ENCODE assay signal across 10 mouse cellular contexts in genomic region chr4:143151267-143151666, GRCm38 (mm10).
DNase-seq lines count a peak whose midpoint lies in the region; ATAC-seq and TF ChIP-seq lines count a peak whose summit lies in the region.
"Had no signal": no experiment of that assay in that cellular context is flagged by ENCODE, and none has a peak within 500 bp of the region (broad histone marks: within the 10 kb centered on the region; RNA-seq: fewer than 3 reads in every experiment).

No protein-coding gene starts in this region.

- no peak overlapping the region for H3K4me3 ChIP-seq in kidney, embryonic 15.5 days (replicated peaks)
- H3K4me3 ChIP-seq in E14TG2a.4 (replicated peaks; ENCODE audit: low read length), result no peak overlapping the region
- no peak overlapping the region for H3K4me3 ChIP-seq in stomach, embryonic 16.5 days (replicated peaks; ENCODE audit: low read length)
- H3K4me3 ChIP-seq in hindbrain, embryonic 14.5 days (replicated peaks; ENCODE audit: low read length), result no peak overlapping the region
- H3K4me3 ChIP-seq: embryonic facial prominence, embryonic 15.5 days; liver, embryonic 15.5 days had no signal

- H3K4me1 ChIP-seq in kidney, embryonic 15.5 days, result peaks cover 32% of the 10 kb centered on the region
- H3K4me1 ChIP-seq in E14TG2a.4 (replicated peaks; ENCODE audit: low read depth, low read length), result peaks cover 29% of the 10 kb centered on the region
- H3K4me1 ChIP-seq in stomach, embryonic 16.5 days (ENCODE audit: control insufficient read depth, insufficient read depth, low read length), result peaks cover 24% of the 10 kb centered on the region
- no peaks in the 10 kb centered on the region; the same call in 1 of the 2 replicates for H3K4me1 ChIP-seq in hindbrain, embryonic 14.5 days (replicated peaks; ENCODE audit: control insufficient read depth, insufficient read depth, low read length)

- no peaks in the 10 kb centered on the region for H3K36me3 ChIP-seq in kidney, embryonic 15.5 days
- peaks cover 9% of the 10 kb centered on the region for H3K36me3 ChIP-seq in E14TG2a.4 (ENCODE audit: insufficient read depth, low read length)
- H3K36me3 ChIP-seq in stomach, embryonic 16.5 days (ENCODE audit: control insufficient read depth, insufficient read depth, low read length), result no peaks in the 10 kb centered on the region
- no peaks in the 10 kb centered on the region for H3K36me3 ChIP-seq in hindbrain, embryonic 14.5 days (replicated peaks; ENCODE audit: control insufficient read depth, insufficient read depth)
- H3K36me3 ChIP-seq: embryonic facial prominence, embryonic 15.5 days; liver, embryonic 15.5 days had no signal

- no peak for ATAC-seq in kidney, embryonic 15.5 days (replicated peaks; ENCODE audit: low FRiP score)
- ATAC-seq in stomach, embryonic 16.5 days (ENCODE audit: insufficient read depth, low FRiP score), result no peak
- ATAC-seq in hindbrain, embryonic 14.5 days (ENCODE audit: low FRiP score), result no peak

- no peak overlapping the region for H3K27ac ChIP-seq in kidney, embryonic 15.5 days
- peak overlapping the region; percentile 74 for H3K27ac ChIP-seq in stomach, embryonic 16.5 days (ENCODE audit: low read length)
- no peak overlapping the region for H3K27ac ChIP-seq in hindbrain, embryonic 14.5 days
- H3K27ac ChIP-seq: embryonic facial prominence, embryonic 15.5 days; liver, embryonic 15.5 days had no signal

- 70% methylated on average over 1 of the region's 1 CpGs for WGBS in kidney, embryonic 15.5 days
- 75% methylated on average over 1 of the region's 1 CpGs for WGBS in stomach, embryonic 16.5 days
- 88% methylated on average over 1 of the region's 1 CpGs for WGBS in hindbrain, embryonic 14.5 days

- no peak overlapping the region for H3K9ac ChIP-seq in kidney, embryonic 15.5 days
- H3K9ac ChIP-seq in stomach, embryonic 16.5 days (ENCODE audit: low read length), result no peak overlapping the region
- H3K9ac ChIP-seq in hindbrain, embryonic 14.5 days, result no peak overlapping the region
- H3K9ac ChIP-seq: embryonic facial prominence, embryonic 15.5 days; liver, embryonic 15.5 days had no signal

- peak; percentile 38 for DNase-seq in kidney, adult 18-20 months
- peak; percentile 71 for DNase-seq in adrenal gland, postnatal 10 days
- peak; percentile 36 to 76 for DNase-seq in kidney, postnatal 36 days
- DNase-seq in layer of hippocampus, postnatal 36 days, result no peak
- DNase-seq in hindbrain, embryonic 14.5 days (ENCODE audit: low spot score), result no peak

- no peaks in the 10 kb centered on the region for H3K27me3 ChIP-seq in kidney, embryonic 15.5 days
- H3K27me3 ChIP-seq in E14TG2a.4 (ENCODE audit: insufficient read depth, low read length), result no peaks in the 10 kb centered on the region
- H3K27me3 ChIP-seq in stomach, embryonic 16.5 days (ENCODE audit: control insufficient read depth, insufficient read depth, low read length), result no peaks in the 10 kb centered on the region
- H3K27me3 ChIP-seq in hindbrain, embryonic 14.5 days (ENCODE audit: control insufficient read depth, insufficient read depth, low read length), result no peaks in the 10 kb centered on the region
- H3K27me3 ChIP-seq: embryonic facial prominence, embryonic 15.5 days; liver, embryonic 15.5 days had no signal

- TF ChIP-seq CTCF in E14TG2a.4 (conservative IDR thresholded peaks at IDR 0.05; ENCODE audit: low read length), result peak; percentile 68

- no peaks in the 10 kb centered on the region for H3K9me3 ChIP-seq in kidney, embryonic 15.5 days (replicated peaks)
- H3K9me3 ChIP-seq in E14TG2a.4 (ENCODE audit: low read length), result no peaks in the 10 kb centered on the region
- no peaks in the 10 kb centered on the region for H3K9me3 ChIP-seq in stomach, embryonic 16.5 days (replicated peaks; ENCODE audit: control insufficient read depth, low read length)
- H3K9me3 ChIP-seq in hindbrain, embryonic 14.5 days (ENCODE audit: control insufficient read depth, low read length), result no peaks in the 10 kb centered on the region
- H3K9me3 ChIP-seq: embryonic facial prominence, embryonic 15.5 days; liver, embryonic 15.5 days had no signal

- H3K4me2 ChIP-seq in kidney, embryonic 15.5 days, result no peak overlapping the region
- H3K4me2 ChIP-seq in stomach, embryonic 16.5 days (ENCODE audit: low read depth, low read length), result 0 out of 2 replicates have a peak overlapping the region, but pooled peaks have one; percentile 11
- H3K4me2 ChIP-seq in hindbrain, embryonic 14.5 days (replicated peaks), result no peak overlapping the region
- H3K4me2 ChIP-seq: embryonic facial prominence, embryonic 15.5 days; liver, embryonic 15.5 days had no signal

Comparison
In these comparisons a context has a peak if more than half of its experiments do, and no peak if none do; other contexts are left out.
1. DNase-seq: peak in kidney, adult 18-20 months (single experiment), adrenal gland, postnatal 10 days (single experiment) and kidney, postnatal 36 days (2 of 2); none in layer of hippocampus, postnatal 36 days (0 of 2) and hindbrain, embryonic 14.5 days (single experiment).